Mouse (Mus musculus): ENCODE data around the gene Cadps. TPM values are rescaled to one million over a fixed set of nuclear protein-coding genes. Genes with fewer than 3 reads are reported as not detected.

Gene Cadps
- polyA plus RNA-seq, 2 experiments = 0.01 TPM; not detected in 1

- H3K27me3 ChIP-seq (ENCODE audit: control insufficient read depth, insufficient read depth, low read length) = no peaks in the 10 kb centered on the region
- no peak for ATAC-seq (ENCODE audit: insufficient read depth)
- no peaks in the 10 kb centered on the region for H3K9me3 ChIP-seq (ENCODE audit: control insufficient read depth, low read length)
- DNase-seq (ENCODE audit: low read depth in 3 of 3, low spot score in 3 of 3) = no peak
- TF ChIP-seq EP300 (IDR thresholded peaks at IDR 0.05; ENCODE audit: low read depth) (no peak), CTCF (IDR thresholded peaks at IDR 0.05; ENCODE audit: low read depth) (no peak)
- H3K27ac ChIP-seq = no peak overlapping the region
- no peaks in the 10 kb centered on the region for H3K36me3 ChIP-seq (replicated peaks; ENCODE audit: control insufficient read depth, insufficient read depth, low read depth)
- WGBS (ENCODE audit: insufficient replicate concordance) = 33% methylated on average over 3 of the region's 3 CpGs
- H3K4me2 ChIP-seq (ENCODE audit: low read depth) = no peak overlapping the region
- H3K4me3 ChIP-seq (ENCODE audit: insufficient read depth in 1 of 2, low read depth in 2 of 2, low read length in 2 of 2) = no peak overlapping the region
- no peaks in the 10 kb centered on the region for H3K4me1 ChIP-seq (replicated peaks; ENCODE audit: control insufficient read depth in 2 of 2, insufficient read depth in 2 of 2, low read length in 1 of 2)
- H3K9ac ChIP-seq (replicated peaks) = no peak overlapping the region
These were observed 141.8 kb downstream of the Cadps start for GRCm38 (mm10) chr14:12680819-12681638.

GRCm38 (mm10) chr14:12661430-12661829 is 161.4 kb downstream of the Cadps start:
- H3K4me1 ChIP-seq (replicated peaks; ENCODE audit: control insufficient read depth in 2 of 2, insufficient read depth in 2 of 2, low read length in 1 of 2) = no peaks in the 10 kb centered on the region
- no peak overlapping the region for H3K4me2 ChIP-seq (ENCODE audit: low read depth)
- no peak for DNase-seq (ENCODE audit: low read depth in 3 of 3, low spot score in 3 of 3)
- no peak overlapping the region for H3K9ac ChIP-seq (replicated peaks)
- 64% methylated on average over 2 of the region's 2 CpGs for WGBS (ENCODE audit: insufficient replicate concordance)
- no peaks in the 10 kb centered on the region for H3K9me3 ChIP-seq (ENCODE audit: control insufficient read depth, low read length)
- no peak overlapping the region for H3K4me3 ChIP-seq (ENCODE audit: insufficient read depth in 1 of 2, low read depth in 2 of 2, low read length in 2 of 2)
- H3K27me3 ChIP-seq (ENCODE audit: control insufficient read depth, insufficient read depth, low read length) = no peaks in the 10 kb centered on the region
- ATAC-seq (ENCODE audit: insufficient read depth) = no peak
- H3K27ac ChIP-seq = no peak overlapping the region
- H3K36me3 ChIP-seq (replicated peaks; ENCODE audit: control insufficient read depth, insufficient read depth, low read depth) = no peaks in the 10 kb centered on the region
- TF ChIP-seq EP300 (IDR thresholded peaks at IDR 0.05; ENCODE audit: low read depth) = no peak
- TF ChIP-seq CTCF (IDR thresholded peaks at IDR 0.05; ENCODE audit: low read depth) = no peak

- Histone ChIP-seq H3K36me3 (replicated peaks; ENCODE audit: control insufficient read depth, insufficient read depth, low read depth) (no peaks in the 10 kb centered on the region), H3K4me1 (replicated peaks; ENCODE audit: control insufficient read depth in 2 of 2, insufficient read depth in 2 of 2, low read length in 1 of 2) (no peaks in the 10 kb centered on the region), H3K27me3 (ENCODE audit: control insufficient read depth, insufficient read depth, low read length) (no peaks in the 10 kb centered on the region), H3K9me3 (ENCODE audit: control insufficient read depth, low read length) (no peaks in the 10 kb centered on the region), H3K4me3 (ENCODE audit: insufficient read depth in 1 of 2, low read depth in 2 of 2, low read length in 2 of 2) (no peak overlapping the region), H3K9ac (replicated peaks) (no peak overlapping the region), H3K27ac (no peak overlapping the region), H3K4me2 (ENCODE audit: low read depth) (no peak overlapping the region)
- ATAC-seq (ENCODE audit: insufficient read depth) (no peak), DNase-seq (ENCODE audit: low read depth in 3 of 3, low spot score in 3 of 3) (no peak)
- 16% methylated on average over 4 of the region's 4 CpGs for WGBS (ENCODE audit: insufficient replicate concordance)
- TF ChIP-seq CTCF (IDR thresholded peaks at IDR 0.05; ENCODE audit: low read depth) (no peak), EP300 (IDR thresholded peaks at IDR 0.05; ENCODE audit: low read depth) (no peak)
These were observed 165.5 kb downstream of the Cadps start for GRCm38 (mm10) chr14:12657351-12657750.

DNA sequence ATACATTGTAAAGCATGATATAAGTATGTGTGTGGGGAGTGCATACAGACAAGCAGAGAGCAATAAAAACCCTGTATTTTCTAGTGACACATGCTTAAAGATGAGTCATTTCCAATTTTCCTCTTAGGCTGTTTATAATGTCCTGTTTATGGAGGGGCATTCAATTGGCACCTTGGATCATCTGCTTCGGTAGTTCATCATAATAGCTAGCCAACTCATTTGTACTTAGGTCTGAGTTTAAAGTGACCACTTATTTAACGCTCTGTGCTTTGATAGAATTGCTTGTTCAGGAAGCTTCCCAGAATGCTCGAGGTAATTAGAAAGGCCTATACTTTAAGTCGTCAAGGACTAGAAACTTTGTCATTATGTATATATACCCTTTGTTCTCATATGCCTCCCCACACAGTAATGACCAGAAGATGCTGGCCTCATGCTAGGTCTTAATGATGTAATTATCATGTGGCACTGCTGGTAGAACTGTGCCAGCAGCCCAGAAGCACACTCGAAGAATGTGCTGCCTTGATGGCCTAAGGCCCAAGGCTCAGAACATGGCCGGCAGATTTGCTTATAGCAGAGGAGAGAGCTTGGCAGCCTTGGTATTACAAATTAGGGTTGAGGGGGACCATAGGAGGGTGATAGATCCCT is 179.9 kb downstream of the Cadps start:
- Histone ChIP-seq H3K27ac (no peak overlapping the region), H3K36me3 (replicated peaks; ENCODE audit: control insufficient read depth, insufficient read depth, low read depth) (no peaks in the 10 kb centered on the region), H3K4me1 (replicated peaks; ENCODE audit: control insufficient read depth in 2 of 2, insufficient read depth in 2 of 2, low read length in 1 of 2) (no peaks in the 10 kb centered on the region), H3K4me3 (ENCODE audit: insufficient read depth in 1 of 2, low read depth in 2 of 2, low read length in 2 of 2) (no peak overlapping the region), H3K27me3 (ENCODE audit: control insufficient read depth, insufficient read depth, low read length) (no peaks in the 10 kb centered on the region), H3K4me2 (ENCODE audit: low read depth) (no peak overlapping the region), H3K9me3 (ENCODE audit: control insufficient read depth, low read length) (no peaks in the 10 kb centered on the region), H3K9ac (replicated peaks) (no peak overlapping the region)
- no peak for TF ChIP-seq CTCF (IDR thresholded peaks at IDR 0.05; ENCODE audit: low read depth)
- TF ChIP-seq EP300 (IDR thresholded peaks at IDR 0.05; ENCODE audit: low read depth) = no peak
- ATAC-seq (ENCODE audit: insufficient read depth) = no peak
- WGBS (ENCODE audit: insufficient replicate concordance) = 60% methylated on average over 6 of the region's 6 CpGs
- DNase-seq (ENCODE audit: low read depth in 3 of 3, low spot score in 3 of 3) = no peak

DNA sequence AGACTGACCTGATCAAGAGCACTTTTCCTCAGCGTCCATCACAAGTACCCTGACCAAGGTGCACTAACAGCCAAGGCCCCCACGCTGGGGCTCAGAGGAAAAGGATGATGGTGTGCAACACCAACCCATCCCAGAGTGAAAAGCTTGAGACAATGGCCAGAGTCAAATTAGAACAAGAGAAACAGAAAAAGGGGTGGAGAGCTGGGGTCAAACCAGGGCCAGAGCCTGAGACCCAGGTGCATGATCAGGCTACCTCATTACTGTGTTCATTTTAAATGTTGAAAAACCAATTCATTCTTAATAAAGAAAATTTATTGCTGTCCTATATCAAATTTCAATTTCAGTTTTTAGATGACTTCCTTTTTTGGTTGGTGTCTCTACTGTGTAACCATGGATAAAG is 184.1 kb downstream of the Cadps start:
- H3K4me1 ChIP-seq (replicated peaks; ENCODE audit: control insufficient read depth in 2 of 2, insufficient read depth in 2 of 2, low read length in 1 of 2) = no peaks in the 10 kb centered on the region
- TF ChIP-seq CTCF (IDR thresholded peaks at IDR 0.05; ENCODE audit: low read depth) (no peak), EP300 (IDR thresholded peaks at IDR 0.05; ENCODE audit: low read depth) (no peak)
- no peak overlapping the region for H3K4me3 ChIP-seq (ENCODE audit: insufficient read depth in 1 of 2, low read depth in 2 of 2, low read length in 2 of 2)
- H3K27ac ChIP-seq = no peak overlapping the region
- no peaks in the 10 kb centered on the region for H3K9me3 ChIP-seq (ENCODE audit: control insufficient read depth, low read length)
- H3K27me3 ChIP-seq (ENCODE audit: control insufficient read depth, insufficient read depth, low read length) = no peaks in the 10 kb centered on the region
- 52% methylated on average over 2 of the region's 2 CpGs for WGBS (ENCODE audit: insufficient replicate concordance)
- ATAC-seq (ENCODE audit: insufficient read depth) (no peak), DNase-seq (ENCODE audit: low read depth in 3 of 3, low spot score in 3 of 3) (no peak)
- no peak overlapping the region for H3K4me2 ChIP-seq (ENCODE audit: low read depth)
- H3K36me3 ChIP-seq (replicated peaks; ENCODE audit: control insufficient read depth, insufficient read depth, low read depth) = no peaks in the 10 kb centered on the region
- no peak overlapping the region for H3K9ac ChIP-seq (replicated peaks)

All from liver, embryonic 14.5 days (tissue).